Mouse (Mus musculus): ENCODE results near the gene Kdm4c. TPM values are rescaled to one million over a fixed set of nuclear protein-coding genes. Genes with fewer than 3 reads are reported as not detected.

Kdm4c gene
- total and polyA plus RNA-seq, 2 experiments from 2014 or later: 9.7 to 15.7 TPM

GRCm38 (mm10) chr4:74280170-74280569, 37.9 kb downstream of the Kdm4c start:
- Histone ChIP-seq H3K4me3 (ENCODE audit: low read depth, low read length) (no peak overlapping the region), H3K4me2 (ENCODE audit: low read depth, low read length, poor library complexity, severe bottlenecking) (no peak overlapping the region), H3K4me1 (ENCODE audit: insufficient read depth, low read length) (no peaks in the 10 kb centered on the region), H3K9me3 (ENCODE audit: low read length) (no peaks in the 10 kb centered on the region), H3K36me3 (ENCODE audit: insufficient read depth, low read length) (no peaks in the 10 kb centered on the region; the same call in 1 of the 2 replicates), H3K27me3 (ENCODE audit: insufficient read depth, low read length) (no peaks in the 10 kb centered on the region), H3K9ac (replicated peaks; ENCODE audit: low read length, poor library complexity, severe bottlenecking) (no peak overlapping the region), H3K27ac (ENCODE audit: low read depth, low read length) (no peak overlapping the region)
- DNase-seq (ENCODE audit: low spot score): no peak
- 77% methylated on average over 3 of the region's 3 CpGs for WGBS
- no peak for TF ChIP-seq CTCF (IDR thresholded peaks at IDR 0.05)
- no peak for ATAC-seq (ENCODE audit: low FRiP score)

GRCm38 (mm10) chr4:74287851-74288250, 45.6 kb downstream of the Kdm4c start:
- 88% methylated on average over 3 of the region's 3 CpGs for WGBS
- Histone ChIP-seq H3K27ac (ENCODE audit: low read depth, low read length) (no peak overlapping the region), H3K4me1 (ENCODE audit: insufficient read depth, low read length) (no peaks in the 10 kb centered on the region), H3K4me2 (ENCODE audit: low read depth, low read length, poor library complexity, severe bottlenecking) (no peak overlapping the region), H3K4me3 (ENCODE audit: low read depth, low read length) (no peak overlapping the region), H3K36me3 (ENCODE audit: insufficient read depth, low read length) (no peaks in the 10 kb centered on the region), H3K9ac (replicated peaks; ENCODE audit: low read length, poor library complexity, severe bottlenecking) (no peak overlapping the region), H3K9me3 (ENCODE audit: low read length) (no peaks in the 10 kb centered on the region), H3K27me3 (ENCODE audit: insufficient read depth, low read length) (no peaks in the 10 kb centered on the region)
- no peak for TF ChIP-seq CTCF (IDR thresholded peaks at IDR 0.05)
- no peak for ATAC-seq (ENCODE audit: low FRiP score)
- no peak for DNase-seq (ENCODE audit: low spot score)

GRCm38 (mm10) chr4:74294726-74295125, 52.4 kb downstream of the Kdm4c start:
- H3K27me3 ChIP-seq (ENCODE audit: insufficient read depth, low read length): no peaks in the 10 kb centered on the region
- no peak for DNase-seq (ENCODE audit: low spot score)
- H3K9me3 ChIP-seq (ENCODE audit: low read length): no peaks in the 10 kb centered on the region
- no peak overlapping the region for H3K27ac ChIP-seq (ENCODE audit: low read depth, low read length)
- ATAC-seq (ENCODE audit: low FRiP score): no peak
- no peak overlapping the region for H3K9ac ChIP-seq (replicated peaks; ENCODE audit: low read length, poor library complexity, severe bottlenecking)
- no peak overlapping the region for H3K4me2 ChIP-seq (ENCODE audit: low read depth, low read length, poor library complexity, severe bottlenecking)
- 59% methylated on average over 3 of the region's 3 CpGs for WGBS
- H3K36me3 ChIP-seq (ENCODE audit: insufficient read depth, low read length): no peaks in the 10 kb centered on the region; the same call in 1 of the 2 replicates
- H3K4me1 ChIP-seq (ENCODE audit: insufficient read depth, low read length): no peaks in the 10 kb centered on the region
- H3K4me3 ChIP-seq (ENCODE audit: low read depth, low read length): no peak overlapping the region
- no peak for TF ChIP-seq CTCF (IDR thresholded peaks at IDR 0.05)

GRCm38 (mm10) chr4:74305315-74306105, 63.2 kb downstream of the Kdm4c start:
- ATAC-seq (ENCODE audit: low FRiP score) (no peak), DNase-seq (ENCODE audit: low spot score) (no peak)
- no peaks in the 10 kb centered on the region for H3K27me3 ChIP-seq (ENCODE audit: insufficient read depth, low read length)
- H3K9ac ChIP-seq (replicated peaks; ENCODE audit: low read length, poor library complexity, severe bottlenecking): no peak overlapping the region
- no peak overlapping the region for H3K27ac ChIP-seq (ENCODE audit: low read depth, low read length)
- H3K9me3 ChIP-seq (ENCODE audit: low read length): no peaks in the 10 kb centered on the region
- no peaks in the 10 kb centered on the region for H3K4me1 ChIP-seq (ENCODE audit: insufficient read depth, low read length)
- 91% methylated on average over 5 of the region's 5 CpGs for WGBS
- no peak for TF ChIP-seq CTCF (IDR thresholded peaks at IDR 0.05)
- no peak overlapping the region for H3K4me2 ChIP-seq (ENCODE audit: low read depth, low read length, poor library complexity, severe bottlenecking)
- H3K4me3 ChIP-seq (ENCODE audit: low read depth, low read length): no peak overlapping the region
- no peaks in the 10 kb centered on the region for H3K36me3 ChIP-seq (ENCODE audit: insufficient read depth, low read length)

- DNase-seq (ENCODE audit: low spot score) (no peak), ATAC-seq (ENCODE audit: low FRiP score) (no peak)
- Histone ChIP-seq H3K4me2 (ENCODE audit: low read depth, low read length, poor library complexity, severe bottlenecking) (no peak overlapping the region), H3K4me3 (ENCODE audit: low read depth, low read length) (no peak overlapping the region), H3K9ac (replicated peaks; ENCODE audit: low read length, poor library complexity, severe bottlenecking) (no peak overlapping the region), H3K4me1 (ENCODE audit: insufficient read depth, low read length) (no peaks in the 10 kb centered on the region), H3K9me3 (ENCODE audit: low read length) (no peaks in the 10 kb centered on the region), H3K27ac (ENCODE audit: low read depth, low read length) (no peak overlapping the region), H3K27me3 (ENCODE audit: insufficient read depth, low read length) (no peaks in the 10 kb centered on the region), H3K36me3 (ENCODE audit: insufficient read depth, low read length) (0 out of 2 replicates have a peak, but pooled peaks cover 2% of the 10 kb centered on the region)
- no peak for TF ChIP-seq CTCF (IDR thresholded peaks at IDR 0.05)
- 96% methylated on average over 5 of the region's 5 CpGs for WGBS
Observed at GRCm38 (mm10) chr4:74311135-74311534, 68.8 kb downstream of the Kdm4c start.

GRCm38 (mm10) chr4:74312858-74313257, 70.6 kb downstream of the Kdm4c start:
- TF ChIP-seq CTCF (IDR thresholded peaks at IDR 0.05): no peak
- no peaks in the 10 kb centered on the region for H3K4me1 ChIP-seq (ENCODE audit: insufficient read depth, low read length)

More at GRCm38 (mm10) chr4:74312858-74313257, 70.6 kb downstream of the Kdm4c start:
- 0 out of 2 replicates have a peak, but pooled peaks cover 2% of the 10 kb centered on the region for H3K36me3 ChIP-seq (ENCODE audit: insufficient read depth, low read length)
- H3K27ac ChIP-seq (ENCODE audit: low read depth, low read length): no peak overlapping the region
- ATAC-seq (ENCODE audit: low FRiP score) (no peak), DNase-seq (ENCODE audit: low spot score) (no peak)
- H3K4me3 ChIP-seq (ENCODE audit: low read depth, low read length): no peak overlapping the region
- no peaks in the 10 kb centered on the region for H3K27me3 ChIP-seq (ENCODE audit: insufficient read depth, low read length)
- 98% methylated on average over 2 of the region's 2 CpGs for WGBS
- H3K4me2 ChIP-seq (ENCODE audit: low read depth, low read length, poor library complexity, severe bottlenecking): no peak overlapping the region
- no peaks in the 10 kb centered on the region for H3K9me3 ChIP-seq (ENCODE audit: low read length)
- H3K9ac ChIP-seq (replicated peaks; ENCODE audit: low read length, poor library complexity, severe bottlenecking): no peak overlapping the region

Measured in midbrain, postnatal 0 days (tissue).